Mouse (Mus musculus): ENCODE data around the gene Dusp11. TPM values are rescaled to one million over a fixed set of nuclear protein-coding genes. Genes with fewer than 3 reads are reported as not detected.
A peak's percentile ranks its signal among the peaks of the same experiment; 100 is the strongest.
"Not testable (repeated sequence)": the region's sequence is repeated elsewhere in the genome, so short reads cannot be mapped to it uniquely, and the experiment has no call there.

Gene Dusp11
- polyA plus RNA-seq, 1 experiment from 2014 or later: 56.6 TPM

GRCm38 (mm10) chr6:85904642-85905061 is 56.8 kb downstream of the Dusp11 start, which contains the start of gene Nat8f4:
Nat8f4 (minus strand) TSS chr6:85904884.
- Histone ChIP-seq H3K4me2 (replicated peaks) (peak within 1 kb of the TSS; percentile 49), H3K4me3 (peak within 1 kb of the TSS; percentile 27; the same call in 1 of the 2 replicates)
- H3K9ac ChIP-seq; H3K4me1 ChIP-seq; H3K36me3 ChIP-seq; H3K27me3 ChIP-seq (replicated peaks); H3K9me3 ChIP-seq; H3K27ac ChIP-seq: not testable (repeated sequence)
- peak; percentile 29; the same call in 1 of the 2 replicates for ATAC-seq (ENCODE audit: low FRiP score, low read depth)
- WGBS: 14% methylated on average over 20 of the region's 20 CpGs

GRCm38 (mm10) chr6:85902303-85902702 is 59.2 kb downstream of the Dusp11 start:
- Histone ChIP-seq H3K4me2 (replicated peaks) (no peak overlapping the region), H3K9ac (no peak overlapping the region), H3K4me1 (no peaks in the 10 kb centered on the region), H3K4me3 (no peak overlapping the region), H3K27me3 (replicated peaks) (no peaks in the 10 kb centered on the region), H3K9me3 (no peaks in the 10 kb centered on the region), H3K27ac (no peak overlapping the region), H3K36me3 (no peaks in the 10 kb centered on the region)
- ATAC-seq (ENCODE audit: low FRiP score, low read depth): no peak
- WGBS: 98% methylated on average over 2 of the region's 2 CpGs

- not testable (repeated sequence) for H3K4me1 ChIP-seq; H3K36me3 ChIP-seq; ATAC-seq (ENCODE audit: low FRiP score, low read depth); H3K4me3 ChIP-seq; H3K27me3 ChIP-seq (replicated peaks); H3K9me3 ChIP-seq; H3K4me2 ChIP-seq (replicated peaks); H3K27ac ChIP-seq; H3K9ac ChIP-seq
- 82% methylated on average over 7 of the region's 8 CpGs for WGBS
Measured at GRCm38 (mm10) chr6:85898596-85899475, 62.6 kb downstream of the Dusp11 start.

GRCm38 (mm10) chr6:85895061-85895648 is 66.3 kb downstream of the Dusp11 start:
- not testable (repeated sequence) for H3K4me3 ChIP-seq; H3K27me3 ChIP-seq (replicated peaks); H3K27ac ChIP-seq; H3K4me2 ChIP-seq (replicated peaks); H3K36me3 ChIP-seq; H3K9ac ChIP-seq; H3K4me1 ChIP-seq; ATAC-seq (ENCODE audit: low FRiP score, low read depth)
- H3K9me3 ChIP-seq: 0 out of 2 replicates have a peak, but pooled peaks cover 13% of the 10 kb centered on the region
- 76% methylated on average over 25 of the region's 25 CpGs for WGBS

Other genes with a start within 250 kb of the Dusp11 start
- not detected in 2 replicates for gene Nat8f7, start 248.5 kb downstream of the Dusp11 start, polyA plus RNA-seq (2016; fragmentation: Nextera tagmentation; extraction: Ambion mirVana)
- gene Nat8f3, start 195.9 kb downstream of the Dusp11 start, polyA plus RNA-seq (2016; fragmentation: Nextera tagmentation; extraction: Ambion mirVana): 0.29 TPM in 1 of 2 replicates, not detected in the other
- gene Nat8f6, start 140.7 kb downstream of the Dusp11 start, polyA plus RNA-seq (2016; fragmentation: Nextera tagmentation; extraction: Ambion mirVana): not detected in 2 replicates
- not detected in 2 replicates for gene Nat8f5, start 140.7 kb downstream of the Dusp11 start, polyA plus RNA-seq (2016; fragmentation: Nextera tagmentation; extraction: Ambion mirVana)
- gene Nat8, start 129.6 kb downstream of the Dusp11 start, polyA plus RNA-seq (2016; fragmentation: Nextera tagmentation; extraction: Ambion mirVana): not detected in 2 replicates
- not detected in 2 replicates for gene Nat8f2, start 92.5 kb downstream of the Dusp11 start, polyA plus RNA-seq (2016; fragmentation: Nextera tagmentation; extraction: Ambion mirVana)
- 4.6 TPM in 2 replicates for gene Nat8f4, start 56.8 kb downstream of the Dusp11 start, polyA plus RNA-seq (2016; fragmentation: Nextera tagmentation; extraction: Ambion mirVana)
- 41.2 and 41.4 TPM in 2 replicates for gene Tprkb, start 49.8 kb downstream of the Dusp11 start, polyA plus RNA-seq (2016; fragmentation: Nextera tagmentation; extraction: Ambion mirVana)
- 9.6 and 9.9 TPM in 2 replicates for gene Nat8f1, start 46.0 kb downstream of the Dusp11 start, polyA plus RNA-seq (2016; fragmentation: Nextera tagmentation; extraction: Ambion mirVana)
- not detected in 2 replicates for gene Figla, start 54.5 kb upstream of the Dusp11 start, polyA plus RNA-seq (2016; fragmentation: Nextera tagmentation; extraction: Ambion mirVana)
- gene Add2, start 67.0 kb upstream of the Dusp11 start, polyA plus RNA-seq (2016; fragmentation: Nextera tagmentation; extraction: Ambion mirVana): 110 and 116 TPM in 2 replicates
- gene Tgfa, start 233.6 kb upstream of the Dusp11 start, polyA plus RNA-seq (2016; fragmentation: Nextera tagmentation; extraction: Ambion mirVana): 3.3 and 4.0 TPM in 2 replicates

Data from neural tube, embryonic 12.5 days (tissue).